Comparison of ENCODE assay signal across 17 mouse cellular contexts in the genomic region with DNA sequence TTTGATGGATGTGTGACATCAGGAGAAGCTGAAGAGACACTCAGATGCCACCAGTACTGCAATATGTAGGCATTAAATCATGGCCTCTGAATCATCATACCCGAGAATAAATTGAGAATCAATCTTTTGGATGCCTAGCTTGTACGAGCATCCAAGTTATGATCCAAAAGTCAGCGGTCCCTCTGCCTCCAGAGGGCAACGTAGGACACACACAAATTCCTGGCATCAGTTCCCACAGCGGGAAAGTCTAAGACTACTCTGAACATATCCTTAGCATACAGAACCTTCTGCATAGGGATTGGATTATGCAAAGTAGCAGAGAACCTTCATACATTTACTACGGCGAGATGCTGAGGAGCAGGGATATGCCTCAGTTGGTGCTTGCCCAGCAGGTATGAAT.
A peak's percentile ranks its signal among the peaks of the same experiment; 100 is the strongest.
DNase-seq lines count a peak whose midpoint lies in the region; ATAC-seq and TF ChIP-seq lines count a peak whose summit lies in the region.
"Had no signal": no experiment of that assay in that cellular context is flagged by ENCODE, and none has a peak within 500 bp of the region (broad histone marks: within the 10 kb centered on the region; RNA-seq: fewer than 3 reads in every experiment).

No protein-coding gene starts in this region.

- no peak overlapping the region for H3K27ac ChIP-seq in embryonic facial prominence, embryonic 14.5 days (replicated peaks; ENCODE audit: low read depth, low read length)
- no peak overlapping the region for H3K27ac ChIP-seq in embryonic facial prominence, embryonic 10.5 days (replicated peaks)
- H3K27ac ChIP-seq in intestine, postnatal 0 days (ENCODE audit: low read depth, low read length): no peak overlapping the region
- no peak overlapping the region for H3K27ac ChIP-seq in intestine, embryonic 15.5 days
- no peak overlapping the region for H3K27ac ChIP-seq in liver, postnatal 0 days (ENCODE audit: low read depth)
- H3K27ac ChIP-seq: forebrain, embryonic 15.5 days; hindbrain, embryonic 13.5 days; limb, embryonic 13.5 days; liver, embryonic 15.5 days; midbrain, embryonic 15.5 days had no signal

- H3K4me2 ChIP-seq in embryonic facial prominence, embryonic 14.5 days (ENCODE audit: low read depth, low read length): no peak overlapping the region
- no peak overlapping the region for H3K4me2 ChIP-seq in intestine, postnatal 0 days (replicated peaks; ENCODE audit: low read depth)
- H3K4me2 ChIP-seq in intestine, embryonic 15.5 days (replicated peaks): no peak overlapping the region
- H3K4me2 ChIP-seq in liver, postnatal 0 days (ENCODE audit: low read depth, low read length): no peak overlapping the region
- H3K4me2 ChIP-seq: forebrain, embryonic 15.5 days; hindbrain, embryonic 13.5 days; limb, embryonic 13.5 days; liver, embryonic 15.5 days; midbrain, embryonic 15.5 days had no signal

- no peak for ATAC-seq in embryonic facial prominence, embryonic 14.5 days (ENCODE audit: low read depth)
- ATAC-seq in intestine, postnatal 0 days: no peak
- no peak for ATAC-seq in intestine, embryonic 15.5 days
- ATAC-seq in liver, postnatal 0 days: no peak
- ATAC-seq in megakaryocyte-erythroid progenitor cell, adult 5-6 weeks (replicated peaks; ENCODE audit: low FRiP score, low TSS enrichment, poor library complexity, severe bottlenecking): no peak
- ATAC-seq: forebrain, embryonic 15.5 days; midbrain, embryonic 15.5 days had no signal

- H3K4me1 ChIP-seq in embryonic facial prominence, embryonic 14.5 days (ENCODE audit: control insufficient read depth, insufficient read depth, low read length): no peaks in the 10 kb centered on the region
- H3K4me1 ChIP-seq in embryonic facial prominence, embryonic 10.5 days: no peaks in the 10 kb centered on the region
- no peaks in the 10 kb centered on the region for H3K4me1 ChIP-seq in intestine, postnatal 0 days (replicated peaks; ENCODE audit: control insufficient read depth, insufficient read depth, low read length)
- H3K4me1 ChIP-seq in intestine, embryonic 15.5 days (replicated peaks): no peaks in the 10 kb centered on the region
- no peaks in the 10 kb centered on the region for H3K4me1 ChIP-seq in liver, postnatal 0 days (ENCODE audit: insufficient read depth)
- H3K4me1 ChIP-seq: forebrain, embryonic 15.5 days; hindbrain, embryonic 13.5 days; limb, embryonic 13.5 days; liver, embryonic 15.5 days; midbrain, embryonic 15.5 days had no signal

- no peaks in the 10 kb centered on the region for H3K9me3 ChIP-seq in embryonic facial prominence, embryonic 14.5 days (ENCODE audit: control insufficient read depth, low read length)
- H3K9me3 ChIP-seq in embryonic facial prominence, embryonic 10.5 days: no peaks in the 10 kb centered on the region
- no peaks in the 10 kb centered on the region for H3K9me3 ChIP-seq in intestine, postnatal 0 days (ENCODE audit: control insufficient read depth)
- H3K9me3 ChIP-seq in intestine, embryonic 15.5 days: no peaks in the 10 kb centered on the region
- no peaks in the 10 kb centered on the region for H3K9me3 ChIP-seq in liver, postnatal 0 days (ENCODE audit: low read length)
- H3K9me3 ChIP-seq: forebrain, embryonic 15.5 days; hindbrain, embryonic 13.5 days; limb, embryonic 13.5 days; liver, embryonic 15.5 days; midbrain, embryonic 15.5 days had no signal

- H3K27me3 ChIP-seq in embryonic facial prominence, embryonic 14.5 days (replicated peaks; ENCODE audit: control insufficient read depth, insufficient read depth, low read length): no peaks in the 10 kb centered on the region
- no peaks in the 10 kb centered on the region for H3K27me3 ChIP-seq in embryonic facial prominence, embryonic 10.5 days (replicated peaks; ENCODE audit: low read depth, poor library complexity, severe bottlenecking)
- H3K27me3 ChIP-seq in intestine, postnatal 0 days (replicated peaks; ENCODE audit: control insufficient read depth, insufficient read depth, low read length): no peaks in the 10 kb centered on the region
- H3K27me3 ChIP-seq in intestine, embryonic 15.5 days (replicated peaks): no peaks in the 10 kb centered on the region
- H3K27me3 ChIP-seq in liver, postnatal 0 days (ENCODE audit: insufficient read depth, low read length): no peaks in the 10 kb centered on the region
- H3K27me3 ChIP-seq: forebrain, embryonic 15.5 days; hindbrain, embryonic 13.5 days; limb, embryonic 13.5 days; liver, embryonic 15.5 days; midbrain, embryonic 15.5 days had no signal

- H3K36me3 ChIP-seq in embryonic facial prominence, embryonic 14.5 days (ENCODE audit: control insufficient read depth, insufficient read depth, low read length): peaks cover 6% of the 10 kb centered on the region; the same call in 1 of the 2 replicates
- H3K36me3 ChIP-seq in embryonic facial prominence, embryonic 10.5 days (replicated peaks): peaks cover 40% of the 10 kb centered on the region
- H3K36me3 ChIP-seq in intestine, postnatal 0 days (ENCODE audit: control insufficient read depth, insufficient read depth): no peaks in the 10 kb centered on the region
- no peaks in the 10 kb centered on the region for H3K36me3 ChIP-seq in intestine, embryonic 15.5 days
- no peaks in the 10 kb centered on the region for H3K36me3 ChIP-seq in liver, postnatal 0 days (replicated peaks; ENCODE audit: insufficient read depth, low read length)
- H3K36me3 ChIP-seq: forebrain, embryonic 15.5 days; liver, embryonic 15.5 days; midbrain, embryonic 15.5 days had no signal

- WGBS in embryonic facial prominence, embryonic 14.5 days: 85% methylated on average over 7 of the region's 7 CpGs
- WGBS in embryonic facial prominence, embryonic 10.5 days: 91% methylated on average over 7 of the region's 7 CpGs
- 82% methylated on average over 7 of the region's 7 CpGs for WGBS in intestine, postnatal 0 days
- WGBS in intestine, embryonic 15.5 days: 78% methylated on average over 7 of the region's 7 CpGs
- 79% methylated on average over 7 of the region's 7 CpGs for WGBS in liver, postnatal 0 days (ENCODE audit: insufficient replicate concordance)

- peak; percentile 35 for DNase-seq in embryonic facial prominence, embryonic 14.5 days (ENCODE audit: low spot score)
- no peak for DNase-seq in embryonic facial prominence, embryonic 10.5 days (ENCODE audit: low spot score)
- DNase-seq in liver, postnatal 0 days: no peak
- no peak for DNase-seq in liver
- peak; percentile 14 for DNase-seq in adipocyte (ENCODE audit: low spot score)
- DNase-seq: adrenal gland, postnatal 14 days; cerebellum, adult 8-10 months; heart, adult 11 months; thymus, adult 2 months had no signal

- no peak overlapping the region for H3K4me3 ChIP-seq in embryonic facial prominence, embryonic 14.5 days (ENCODE audit: low read depth, low read length)
- H3K4me3 ChIP-seq in embryonic facial prominence, embryonic 10.5 days: no peak overlapping the region
- H3K4me3 ChIP-seq in intestine, postnatal 0 days (ENCODE audit: low read depth, low read length): no peak overlapping the region
- H3K4me3 ChIP-seq in intestine, embryonic 15.5 days (replicated peaks): no peak overlapping the region
- H3K4me3 ChIP-seq in liver, postnatal 0 days (ENCODE audit: low read depth, low read length): no peak overlapping the region
- H3K4me3 ChIP-seq: forebrain, embryonic 15.5 days; hindbrain, embryonic 13.5 days; limb, embryonic 13.5 days; liver, embryonic 15.5 days; midbrain, embryonic 15.5 days had no signal

- no peak for TF ChIP-seq EP300 in liver, postnatal 0 days (IDR thresholded peaks at IDR 0.05; ENCODE audit: low read depth)

- H3K9ac ChIP-seq in embryonic facial prominence, embryonic 14.5 days (ENCODE audit: low read depth, low read length): no peak overlapping the region
- no peak overlapping the region for H3K9ac ChIP-seq in intestine, postnatal 0 days (ENCODE audit: low read depth, low read length)
- no peak overlapping the region for H3K9ac ChIP-seq in intestine, embryonic 15.5 days
- H3K9ac ChIP-seq in liver, postnatal 0 days (replicated peaks): no peak overlapping the region
- H3K9ac ChIP-seq: forebrain, embryonic 15.5 days; hindbrain, embryonic 13.5 days; limb, embryonic 13.5 days; liver, embryonic 15.5 days; midbrain, embryonic 15.5 days had no signal

- peak; percentile 45 for TF ChIP-seq CTCF in intestine, postnatal 0 days (IDR thresholded peaks at IDR 0.05; ENCODE audit: low read depth)
- TF ChIP-seq CTCF in liver, postnatal 0 days (IDR thresholded peaks at IDR 0.05; ENCODE audit: low read depth): 0 out of 2 replicates have a peak, but pooled peaks have one; percentile 6

Comparison
In these comparisons a context has a peak if more than half of its experiments do, and no peak if none do; other contexts are left out.
1. DNase-seq: peak in embryonic facial prominence, embryonic 14.5 days (single experiment) and adipocyte (single experiment); none in embryonic facial prominence, embryonic 10.5 days (single experiment), liver, postnatal 0 days (single experiment) and liver (single experiment).